Mouse (Mus musculus): Measurements from ENCODE around the gene Rell1.

Gene Rell1

DNA sequence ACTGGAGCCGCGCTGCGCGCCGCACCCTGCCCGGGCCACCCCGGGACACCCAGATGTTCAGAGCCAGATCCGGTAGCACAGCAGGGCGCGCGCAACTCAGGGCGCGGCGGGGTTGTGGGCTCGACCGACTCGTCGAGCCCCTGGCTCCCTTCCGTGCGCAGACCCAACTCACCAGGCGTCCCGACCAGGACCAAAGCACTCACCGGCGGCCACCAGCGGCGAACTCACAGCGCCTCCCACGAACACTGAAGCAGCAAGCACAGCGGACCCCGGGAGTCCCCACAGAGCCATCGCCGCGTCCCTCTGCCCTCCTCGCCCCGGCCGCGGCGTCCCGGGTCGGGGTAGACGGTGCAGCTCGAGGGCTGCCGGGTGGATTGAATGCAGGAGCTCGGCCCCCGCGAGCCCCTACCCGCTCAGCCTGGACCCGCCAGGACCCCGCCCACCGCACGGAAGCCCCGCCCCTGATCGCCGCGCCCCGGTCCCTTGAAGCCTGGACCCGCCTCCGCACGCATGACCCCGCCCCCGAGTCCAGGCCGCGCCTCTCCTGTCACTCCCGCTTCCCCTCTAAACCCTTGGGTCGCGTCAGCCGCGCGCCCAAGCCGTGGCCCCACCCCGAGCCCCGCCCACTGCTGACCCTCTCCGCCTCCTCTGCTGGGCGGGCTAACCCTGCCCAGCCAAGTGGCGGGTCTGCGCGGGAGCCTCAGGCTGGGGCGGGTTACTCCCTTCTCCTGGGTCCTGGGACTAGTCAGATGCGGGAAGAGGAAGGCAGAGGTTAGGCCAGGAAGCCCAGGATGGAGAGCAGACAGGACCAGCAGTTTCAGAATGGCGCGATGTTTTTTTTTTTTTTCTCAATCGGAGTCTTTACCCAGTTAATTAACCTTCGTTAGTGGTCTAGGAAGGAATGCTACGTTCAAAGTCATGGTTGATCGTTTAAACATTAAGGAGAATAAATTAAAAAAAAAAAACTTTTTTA lies at the start of gene Rell1:
Rell1 (minus strand) TSS at position 455 of the 973 bp plus-strand sequence.
- peak; percentile 94 for DNase-seq (ENCODE audit: low read depth, low spot score)

DNA sequence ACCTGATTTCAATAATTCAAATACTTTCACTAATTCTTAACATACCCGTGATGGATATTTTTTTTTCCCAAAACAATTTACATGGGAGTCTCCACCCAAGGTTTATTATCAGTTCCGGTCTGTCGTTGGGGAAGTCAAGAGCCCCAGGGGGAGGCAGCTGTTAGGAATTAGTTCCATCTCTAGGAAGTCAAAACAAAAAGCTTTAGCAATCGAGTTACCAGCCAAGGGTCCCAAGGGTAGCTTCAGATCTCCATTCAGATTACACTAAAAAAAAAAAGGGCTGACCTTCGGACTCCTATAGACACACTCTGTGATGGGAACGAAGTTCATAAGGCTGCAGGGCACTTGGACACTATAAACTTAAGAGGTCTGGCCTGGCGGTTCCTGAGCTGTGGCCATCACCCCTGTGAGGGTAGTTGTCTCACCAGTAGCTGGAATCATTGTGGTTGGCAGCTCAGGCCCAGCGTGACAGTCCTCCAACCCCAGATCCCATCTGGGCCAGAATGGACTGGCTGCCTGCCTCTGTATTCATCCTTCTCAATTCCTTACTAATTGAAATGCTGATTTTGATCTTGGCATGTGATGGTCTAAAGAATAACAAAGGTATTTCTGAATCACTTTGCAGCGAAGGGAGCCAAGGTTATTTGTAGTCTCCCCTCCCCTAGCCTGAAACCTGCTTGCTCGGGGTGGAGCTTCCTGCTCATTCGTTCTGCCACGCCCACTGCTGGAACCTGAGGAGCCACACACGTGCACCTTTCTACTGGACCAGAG lies 44.1 kb upstream of the Rell1 start:
- no peak for DNase-seq (ENCODE audit: low read depth, low spot score)

DNA sequence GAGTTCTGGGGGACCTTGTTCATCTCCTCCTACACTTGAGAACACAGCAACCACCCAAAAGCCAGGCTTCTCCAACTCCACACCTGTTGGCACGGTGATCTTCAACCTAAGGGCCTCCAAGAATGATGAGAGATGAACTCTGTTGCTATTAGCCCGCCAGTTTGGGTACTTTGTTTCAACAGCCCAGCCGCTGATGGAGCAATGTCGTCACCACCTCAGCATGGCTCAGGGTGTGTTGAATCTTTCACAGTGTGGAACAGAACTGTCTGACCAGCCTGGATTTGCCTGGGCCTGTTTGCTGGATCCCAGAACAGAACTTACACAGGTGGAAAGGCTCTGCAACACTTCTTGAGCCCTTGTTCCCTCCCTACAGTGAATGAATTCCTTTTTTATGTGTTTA lies 37.9 kb upstream of the Rell1 start:
- no peak for DNase-seq (ENCODE audit: low read depth, low spot score)

DNA sequence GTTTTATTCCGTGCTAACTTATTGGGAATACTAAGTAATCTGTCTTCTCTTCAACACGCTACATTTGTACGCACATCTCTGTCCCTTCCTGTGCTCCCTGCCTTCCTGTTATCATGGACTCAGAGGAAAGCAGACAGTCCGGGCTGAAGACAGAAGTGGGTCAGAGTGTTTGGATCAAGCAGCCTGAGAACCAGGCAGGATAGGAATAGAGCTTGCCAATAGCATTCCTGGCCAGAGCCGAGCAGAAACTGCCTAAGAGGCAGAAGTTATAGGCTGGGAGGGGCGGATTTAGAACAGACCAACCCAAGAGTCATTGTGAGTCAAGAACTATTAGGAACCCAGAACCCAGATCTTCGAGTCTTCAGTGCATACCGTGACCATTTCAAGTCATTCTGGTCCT lies 34.6 kb upstream of the Rell1 start:
- no peak for DNase-seq (ENCODE audit: low read depth, low spot score)

DNA sequence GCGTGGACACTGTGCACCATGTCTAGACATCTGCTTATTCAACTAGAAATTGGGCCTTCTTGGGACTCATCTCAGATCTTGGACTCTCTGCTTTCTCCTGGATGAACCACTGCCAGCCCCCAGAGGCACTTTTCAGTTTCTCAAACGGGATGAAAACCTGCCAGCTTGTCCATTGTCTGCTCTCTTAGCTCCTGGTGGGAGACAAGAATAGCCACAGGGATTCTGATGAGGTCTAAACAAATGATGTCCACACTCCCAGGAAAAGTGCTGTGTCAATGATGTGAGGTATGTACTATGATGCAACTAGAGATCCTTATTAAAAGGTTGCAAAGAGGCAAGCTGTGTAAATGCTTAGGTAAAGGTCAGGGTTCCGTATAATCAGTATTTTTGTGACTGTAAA lies 25.2 kb upstream of the Rell1 start:
- no peak for DNase-seq (ENCODE audit: low read depth, low spot score)

DNA sequence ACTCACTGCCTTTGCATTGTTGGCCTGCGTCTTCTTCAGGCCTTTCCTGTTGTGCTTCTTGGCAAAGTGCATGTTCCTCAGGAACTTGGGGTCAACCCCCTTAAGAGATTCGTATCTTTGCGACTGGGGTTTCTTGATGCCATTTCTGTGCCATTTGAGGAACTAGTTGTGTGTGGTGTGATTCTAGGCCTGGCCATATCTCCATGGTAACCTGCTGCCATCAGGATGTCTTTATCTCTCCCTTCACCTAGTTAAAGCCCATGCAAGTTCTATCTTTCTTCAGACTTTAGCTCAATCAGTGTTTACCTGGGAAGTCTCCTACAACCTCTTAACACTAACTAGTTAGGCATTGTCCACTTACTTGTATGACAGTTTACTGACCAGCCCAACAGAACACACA lies 22.0 kb upstream of the Rell1 start:
- no peak for DNase-seq (ENCODE audit: low read depth, low spot score)

DNA sequence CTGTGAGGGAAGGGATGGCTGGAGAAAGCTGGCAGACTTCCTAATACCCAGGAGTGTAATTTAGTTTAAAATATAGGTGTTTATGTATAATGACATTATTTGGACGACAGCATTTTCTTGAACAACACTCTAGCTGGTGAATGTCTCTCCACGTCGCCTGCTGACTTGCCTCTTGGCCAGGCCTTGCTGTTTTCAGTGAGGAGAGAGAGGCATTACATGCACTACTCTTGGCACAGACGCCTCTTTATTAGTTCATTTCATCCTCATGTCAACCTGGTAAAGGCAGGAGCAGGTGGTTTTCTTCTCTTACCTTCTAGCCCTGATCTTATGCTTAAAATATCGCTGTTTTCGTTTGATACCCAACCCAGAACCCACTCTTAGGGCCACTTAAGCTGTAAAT lies 17.6 kb upstream of the Rell1 start:
- no peak for DNase-seq (ENCODE audit: low read depth, low spot score)

DNA sequence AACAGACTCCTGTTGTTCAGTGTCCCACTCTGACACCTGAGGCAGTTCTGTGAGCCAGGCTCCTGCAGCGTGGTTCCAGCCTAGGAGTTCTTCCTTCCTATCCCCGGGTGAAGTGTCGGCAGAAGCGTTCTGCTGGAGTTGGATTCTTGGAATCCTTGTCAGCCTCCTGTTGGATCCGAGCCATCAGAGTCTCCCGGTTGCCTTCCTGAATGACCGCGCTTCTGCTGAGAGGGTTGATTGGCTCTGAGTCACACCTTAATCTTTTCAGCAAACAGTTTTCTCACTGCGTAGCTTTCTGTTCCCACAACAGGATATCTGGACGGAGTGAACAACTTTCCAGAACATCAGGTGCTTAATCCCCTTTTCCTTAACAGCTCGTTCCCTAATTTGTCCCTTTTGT lies 13.6 kb upstream of the Rell1 start:
- DNase-seq (ENCODE audit: low read depth, low spot score), result no peak

DNA sequence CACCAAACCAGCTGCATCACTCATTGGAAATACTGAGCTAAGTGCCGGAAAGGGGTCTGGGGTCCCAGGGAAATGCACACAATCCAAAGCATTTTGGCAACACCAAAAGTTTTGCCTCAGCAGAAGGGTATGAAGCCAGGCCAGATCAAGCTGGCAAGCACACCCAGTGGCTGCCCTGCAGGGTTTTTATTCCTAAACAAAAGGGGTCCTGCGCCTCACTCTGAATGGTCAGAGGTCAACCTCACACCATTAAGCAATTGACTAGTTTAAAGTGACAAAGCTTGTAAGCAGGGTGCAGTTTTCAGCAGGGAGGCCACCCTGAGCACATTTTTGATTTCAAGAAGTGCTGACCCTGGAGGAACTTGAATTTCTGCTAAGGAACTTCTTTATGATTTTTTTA lies 2.3 kb upstream of the Rell1 start:
- DNase-seq (ENCODE audit: low read depth, low spot score), result no peak

DNA sequence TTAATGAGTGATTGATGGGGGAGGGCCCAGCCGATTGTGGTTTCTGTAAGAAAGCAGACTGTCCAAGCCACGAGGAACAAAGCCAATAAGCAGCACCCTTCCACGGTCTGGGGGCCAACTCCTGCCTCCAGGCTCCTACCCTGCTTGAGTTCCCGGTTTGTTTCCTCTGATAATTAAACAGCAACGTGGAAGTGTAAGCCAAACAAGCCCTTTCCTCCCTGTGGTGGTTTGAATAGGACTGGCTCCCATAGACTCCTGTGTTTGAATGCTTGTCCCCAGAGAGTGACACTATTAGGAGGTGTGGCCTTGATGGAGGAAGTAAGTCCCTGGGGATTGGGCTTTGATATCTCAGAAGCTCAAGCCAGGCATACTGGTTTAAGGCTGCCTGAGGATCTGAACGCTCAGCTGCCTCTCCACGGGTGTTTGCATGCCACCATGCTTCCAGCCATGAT lies 1.6 kb upstream of the Rell1 start:
- DNase-seq (ENCODE audit: low read depth, low spot score), result no peak

DNA sequence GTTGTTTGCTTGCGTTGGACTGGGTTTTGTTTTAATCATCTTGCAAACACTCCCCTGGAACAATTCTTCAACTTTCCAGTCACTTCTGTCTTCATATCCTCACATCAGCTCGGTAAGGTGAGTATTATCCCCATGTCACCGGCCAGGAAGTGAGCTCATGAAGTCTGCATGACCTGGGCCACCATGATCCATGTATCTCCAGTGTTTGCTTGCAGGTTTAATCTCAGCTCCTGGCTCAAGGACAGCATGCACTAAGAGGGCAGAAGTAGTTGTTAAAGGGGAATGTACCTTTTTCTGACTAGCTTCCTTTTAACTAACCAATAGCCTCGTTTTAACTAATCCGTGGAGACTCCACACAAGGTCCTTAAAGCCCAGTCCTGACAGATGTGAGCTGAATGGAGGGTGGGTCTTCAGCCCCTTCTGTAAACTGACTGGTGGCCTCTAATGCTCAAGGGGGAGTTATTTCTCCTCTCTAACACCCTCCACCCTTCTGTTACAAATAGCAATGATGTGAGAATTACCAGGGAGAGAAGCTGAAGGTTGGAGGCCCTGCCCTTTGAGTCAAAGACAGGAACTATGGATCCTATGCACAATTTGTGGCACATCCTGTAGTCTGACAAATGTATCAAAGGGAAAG lies 897 bp upstream of the Rell1 start:
- peak; percentile 14 for DNase-seq (ENCODE audit: low read depth, low spot score)

DNA sequence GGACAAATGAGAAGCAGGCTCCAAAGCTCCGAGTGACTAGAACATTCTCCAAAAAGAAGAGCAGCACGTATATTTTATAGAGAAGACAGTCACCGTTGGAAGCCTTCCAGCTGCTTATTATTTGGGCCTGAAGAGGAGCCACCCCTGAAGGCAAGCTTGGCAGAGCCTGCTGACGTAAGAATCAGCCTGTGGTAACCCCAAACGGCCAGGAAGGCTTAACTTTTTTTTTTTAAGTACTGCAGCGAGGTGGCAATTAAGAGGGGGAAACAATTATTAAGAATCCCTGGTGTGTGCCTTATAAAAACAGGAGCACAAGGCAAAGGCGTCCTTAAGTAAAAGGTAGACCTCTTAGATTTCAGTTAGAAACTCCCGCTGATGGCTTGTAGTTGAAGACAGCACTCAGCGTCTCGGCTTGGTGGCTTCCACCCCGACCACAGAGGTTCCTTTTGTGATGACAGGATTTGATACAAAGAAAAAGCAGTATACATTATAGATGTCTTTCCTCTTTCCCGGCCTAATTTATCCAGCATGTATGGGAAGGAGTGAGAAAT lies 1.0 kb downstream of the Rell1 start:
- DNase-seq (ENCODE audit: low read depth, low spot score), result peak; percentile 37

DNA sequence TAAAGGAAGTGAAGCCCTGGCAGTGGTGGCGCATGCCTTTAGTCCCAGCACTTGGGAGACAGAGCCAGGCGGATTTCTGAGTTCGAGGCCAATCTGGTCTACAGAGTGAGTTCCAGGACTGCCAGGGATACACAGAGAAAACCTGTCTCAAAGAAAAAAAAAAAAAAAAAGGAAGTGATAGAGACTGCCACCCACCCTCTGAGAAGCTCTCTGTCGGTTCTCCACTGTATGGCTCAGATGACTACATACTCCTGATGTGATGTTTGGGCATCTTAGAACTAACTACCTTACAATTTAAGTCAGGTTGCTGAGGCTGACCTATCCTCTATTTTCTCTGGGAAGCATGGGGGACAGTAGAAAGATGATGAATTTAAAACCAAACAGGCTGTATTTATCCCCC lies 2.3 kb downstream of the Rell1 start:
- no peak for DNase-seq (ENCODE audit: low read depth, low spot score)

DNA sequence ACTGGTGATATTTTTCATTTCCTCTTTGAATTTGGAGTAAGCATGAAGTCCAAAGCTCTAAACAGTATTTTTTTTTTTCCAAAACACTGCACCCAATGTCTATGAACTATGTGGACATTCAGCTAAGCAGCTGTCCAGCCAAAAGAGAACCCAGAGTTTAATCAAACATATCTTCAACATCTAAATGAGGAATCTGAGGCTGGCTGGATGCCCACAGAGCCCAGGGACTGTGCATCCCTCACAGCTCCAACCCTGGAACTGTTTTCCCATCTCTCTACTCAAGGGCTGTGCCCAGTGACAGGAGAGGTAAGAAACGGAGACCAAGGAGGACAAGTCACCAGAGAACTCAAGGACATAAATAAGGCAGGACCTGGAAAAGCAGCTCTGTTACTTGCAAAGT lies 2.8 kb downstream of the Rell1 start:
- DNase-seq (ENCODE audit: low read depth, low spot score), result no peak

DNA sequence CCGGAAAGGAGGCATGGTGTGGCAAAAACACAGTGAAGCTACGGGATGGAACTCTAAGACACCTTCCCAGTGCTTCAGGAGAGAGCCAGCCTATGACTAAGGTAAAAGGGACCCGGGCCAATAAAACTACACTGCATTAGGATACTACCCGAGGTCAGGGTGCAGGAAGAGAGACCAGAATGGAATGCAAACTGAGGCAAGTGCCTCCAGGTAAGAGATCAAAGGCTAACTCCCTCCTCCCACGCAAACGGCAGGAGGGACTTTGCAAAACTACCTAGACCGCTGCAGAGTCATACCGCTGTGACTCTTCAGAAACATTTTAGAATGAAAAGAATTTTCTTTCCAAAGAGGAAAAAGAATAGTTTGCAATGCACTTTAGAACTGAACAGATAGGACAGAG lies 4.1 kb downstream of the Rell1 start:
- no peak for DNase-seq (ENCODE audit: low read depth, low spot score)

DNA sequence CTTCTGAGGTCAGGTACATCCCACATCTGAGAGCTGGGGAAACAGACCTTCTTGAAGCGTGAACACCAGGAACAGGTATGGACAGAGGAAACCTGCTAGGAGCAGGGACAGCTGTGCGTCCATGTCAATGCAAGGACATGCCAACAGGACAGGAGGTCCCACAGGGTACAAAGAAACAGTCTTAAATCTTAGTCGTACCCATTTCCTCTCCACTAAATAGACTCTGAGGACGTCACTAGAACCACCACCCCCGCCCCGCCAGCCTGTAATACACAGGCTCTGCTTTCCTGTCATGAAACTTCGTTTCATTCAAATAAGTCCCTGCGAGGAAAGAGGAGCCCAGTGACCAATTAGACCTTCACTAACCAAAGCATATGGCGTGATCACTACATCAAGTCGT lies 7.0 kb downstream of the Rell1 start:
- DNase-seq (ENCODE audit: low read depth, low spot score), result no peak

DNA sequence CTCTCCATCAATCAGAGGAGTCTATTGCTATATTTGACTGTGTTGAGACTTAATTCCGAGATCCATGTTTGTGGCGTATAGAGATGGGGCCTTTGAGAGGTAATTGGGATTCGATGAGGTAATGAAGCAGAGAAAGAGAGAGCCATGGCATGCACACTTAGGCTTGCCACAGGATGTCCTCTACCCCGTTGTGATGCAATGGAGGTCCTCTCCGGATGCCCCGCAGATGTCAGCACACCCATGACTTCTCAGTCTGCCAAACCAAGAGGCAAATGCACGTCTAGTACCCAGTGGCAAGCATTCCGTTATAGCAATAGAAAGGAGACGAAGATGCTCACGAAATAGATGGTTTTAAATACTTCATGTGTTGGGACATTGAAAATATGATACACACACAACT lies 8.1 kb downstream of the Rell1 start:
- DNase-seq (ENCODE audit: low read depth, low spot score), result no peak

DNA sequence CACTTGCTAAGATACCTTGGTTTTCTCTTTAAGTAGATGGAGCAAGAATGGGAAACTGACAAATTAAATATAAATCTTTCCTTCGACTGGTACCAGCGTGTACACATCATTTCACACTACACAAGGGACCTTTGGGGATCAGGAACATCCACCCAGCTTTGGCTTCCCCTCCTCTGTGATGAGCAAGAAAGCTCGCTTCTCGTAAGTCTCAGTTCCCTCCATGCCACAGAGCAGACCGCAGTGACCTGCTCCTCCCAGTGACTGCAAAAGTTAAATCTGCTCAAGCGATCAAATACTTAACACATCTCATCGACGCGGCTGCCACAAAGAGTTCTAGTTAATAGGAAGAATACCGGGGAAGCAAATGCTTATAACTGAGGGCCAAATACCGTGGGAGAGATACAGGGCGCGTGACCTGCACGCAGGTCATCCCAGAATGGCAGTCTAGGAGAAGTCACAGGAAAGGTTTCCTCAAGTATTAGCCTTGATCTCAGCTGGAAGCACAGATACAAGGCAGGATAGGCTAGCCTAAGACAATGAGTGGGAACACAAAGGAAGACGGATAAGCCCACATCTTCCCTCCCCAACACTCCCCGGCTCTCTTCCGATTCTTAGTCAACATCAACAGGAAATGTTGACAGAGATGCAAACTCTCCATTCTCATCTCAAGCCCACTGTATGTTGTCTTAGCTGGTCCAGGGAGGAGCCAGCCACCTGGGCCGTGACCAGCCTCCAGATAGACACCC lies 9.6 kb downstream of the Rell1 start:
- no peak for DNase-seq (ENCODE audit: low read depth, low spot score)

DNA sequence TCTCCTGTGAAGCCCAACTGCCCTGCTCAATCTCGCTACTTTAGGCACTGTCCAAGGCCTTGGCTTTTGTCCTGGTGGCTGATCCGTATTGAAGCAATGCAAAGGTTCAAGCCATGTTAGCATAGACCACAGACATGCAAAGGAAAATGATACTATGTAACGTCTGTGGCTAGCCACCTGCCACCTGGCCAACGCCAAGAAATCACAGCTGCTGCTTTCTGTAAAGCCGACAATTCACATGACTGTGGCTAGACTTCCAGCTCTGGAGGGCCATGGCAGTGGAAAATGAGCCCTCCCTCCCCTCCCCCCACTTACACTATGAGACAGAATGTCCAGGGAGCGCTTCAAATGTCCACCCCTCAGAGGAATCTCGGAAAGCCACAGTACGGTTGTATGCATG lies 11.1 kb downstream of the Rell1 start:
- peak; percentile 35 for DNase-seq (ENCODE audit: low read depth, low spot score)

DNA sequence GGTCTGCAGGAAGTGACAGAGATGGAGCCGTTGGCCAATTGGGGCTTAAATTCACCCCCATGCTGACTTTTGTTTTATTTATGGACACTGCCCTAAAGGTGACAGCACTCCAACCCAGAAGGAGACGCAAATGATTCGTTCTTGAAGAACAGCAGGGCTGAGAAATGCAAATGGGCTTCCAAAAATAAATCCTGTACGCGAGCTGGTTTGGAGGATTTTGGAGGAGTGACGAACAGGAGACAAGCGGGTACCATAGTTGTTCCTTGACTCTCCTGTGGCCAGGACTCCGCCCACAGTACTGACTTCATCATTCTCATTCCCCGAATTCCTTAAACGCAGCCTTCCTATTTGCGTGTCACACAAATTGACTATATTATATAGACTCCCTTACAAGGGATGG lies 12.3 kb downstream of the Rell1 start:
- no peak for DNase-seq (ENCODE audit: low read depth, low spot score)

DNA sequence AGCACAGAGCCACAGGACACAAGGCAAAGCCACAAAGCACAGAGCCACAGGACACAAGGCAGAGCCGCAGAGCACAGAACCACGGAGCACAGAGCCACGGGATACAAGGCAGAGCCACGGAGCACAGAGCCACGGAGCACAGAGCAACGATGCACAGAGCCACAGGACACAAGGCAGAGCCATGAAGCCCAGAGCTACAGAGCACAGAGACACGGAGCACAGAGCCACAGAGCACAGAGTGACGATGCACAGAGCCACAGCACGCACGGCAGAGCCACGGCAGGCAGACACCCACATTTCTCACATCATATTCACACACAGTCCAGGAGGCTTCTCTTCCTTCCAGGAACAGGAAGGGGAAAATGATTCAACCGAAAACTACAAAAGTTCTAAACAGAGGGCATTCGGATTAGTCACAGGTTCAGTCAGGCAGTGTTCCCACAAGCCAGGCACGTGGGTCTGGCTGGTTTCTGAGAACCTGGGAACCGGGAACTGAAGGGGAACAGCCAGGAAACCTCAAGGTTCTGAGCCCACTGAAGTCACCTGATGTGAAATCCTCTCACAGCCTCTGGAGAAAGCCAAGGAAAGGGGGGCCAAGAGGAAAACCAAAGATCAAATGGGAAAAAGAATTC lies 15.2 kb downstream of the Rell1 start:
- no peak for DNase-seq (ENCODE audit: low read depth, low spot score)
